Mouse (Mus musculus): ENCODE results near the gene Pole3.

DNA sequence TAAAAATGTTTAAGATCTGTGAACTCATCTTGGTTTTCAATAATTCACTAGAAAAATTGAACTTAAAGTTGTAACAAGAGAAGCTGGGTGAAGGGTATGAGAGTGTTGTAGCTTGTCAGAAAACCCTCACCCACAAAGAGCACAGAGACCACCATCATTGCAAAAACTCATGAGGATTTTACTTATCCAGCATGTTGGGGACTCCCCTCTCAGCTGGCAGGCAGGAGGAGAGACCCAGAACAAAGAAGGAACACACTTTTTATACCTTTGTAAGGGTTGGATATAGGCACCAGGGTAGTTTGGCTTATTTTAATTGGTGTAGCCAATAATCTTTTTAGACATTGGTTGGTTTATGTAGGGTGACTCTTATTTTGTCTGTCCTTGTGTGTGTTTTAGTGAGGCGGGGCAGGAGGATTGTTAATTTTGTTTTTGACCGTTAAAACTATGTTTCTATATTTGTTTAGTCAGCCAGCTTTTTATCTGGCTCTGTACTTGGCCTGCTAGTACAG lies 3.9 kb downstream of the Pole3 start:
- TF ChIP-seq CTCF (IDR thresholded peaks at IDR 0.05; ENCODE audit: low read depth, low read length) (no peak), POLR2A (IDR thresholded peaks at IDR 0.05; ENCODE audit: insufficient read depth, low read length) (no peak)

Data from ES-Bruce4 (cell line).